Mouse (Mus musculus): ENCODE measurements around the gene Med4.

- TF ChIP-seq CTCF (IDR thresholded peaks at IDR 0.05; ENCODE audit: extremely low read depth, insufficient read depth, low read length): no peak
- TF ChIP-seq POLR2A (IDR thresholded peaks at IDR 0.05; ENCODE audit: extremely low read depth, insufficient read depth, low read length): no peak
Measured at GRCm38 (mm10) chr14:73506283-73506682, 3.5 kb upstream of the Med4 start.

Data from cortical plate, adult 2 months (tissue).